Mouse (Mus musculus): ENCODE results near the gene Trim63.

DNA sequence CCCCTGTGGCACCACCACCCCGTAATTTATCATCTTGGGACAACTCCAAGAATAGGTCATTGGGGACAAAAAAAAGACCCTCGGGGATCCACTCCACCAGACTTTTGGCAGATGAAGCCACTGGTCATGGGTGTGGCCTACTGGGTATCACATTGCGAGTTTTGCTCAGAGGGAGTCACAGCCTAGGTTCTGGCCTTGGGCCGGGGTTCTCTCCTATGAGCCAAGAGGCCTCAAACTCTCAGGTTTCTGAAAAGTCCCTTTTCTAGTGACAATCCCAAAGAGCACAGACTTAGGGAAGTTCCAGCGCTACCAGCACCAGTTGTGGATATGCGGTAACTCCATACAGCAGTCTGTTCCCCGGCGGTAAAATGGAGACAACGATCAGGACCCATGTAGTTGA lies 4.3 kb upstream of the Trim63 start:
- TF ChIP-seq POLR2A (IDR thresholded peaks at IDR 0.05; ENCODE audit: low read depth, low read length): no peak
- no peak for TF ChIP-seq CTCF (conservative IDR thresholded peaks at IDR 0.05; ENCODE audit: insufficient read depth, insufficient read length, low read depth, low read length)

Measured in kidney, adult 2 months (tissue).